Mouse (Mus musculus) forebrain, embryonic 14.5 days (tissue): ENCODE measurements at regions not wholly inside any gene's neighbourhood (a gene's known extent, or its start where the extent isn't known, plus 50 kb on each side); places are given as distances from the start of the nearest gene placed in this dataset.

ENCODE experiments used
- ATAC-seq: fragments of 200-750 bp; cut with Nextera tagmentation; 2 replicates; pipeline ENCODE4 v1.8.0; 2017; ENCODE audit warnings: mild to moderate bottlenecking, moderate library complexity
- DNase-seq: peaks from one replicate; pipeline ENCODE4 v3.0.0-alpha.2; 2015; ENCODE audit warnings: low spot score
- H3K27ac ChIP-seq: fragments of 300-500 bp; sonication (generic); 2 replicates; pipeline ENCODE4 v1.5.1; 2014; ENCODE audit warnings: low read depth, mild to moderate bottlenecking, control low read depth, low read length, moderate library complexity
- H3K27me3 ChIP-seq: fragments of 300-500 bp; sonication (generic); replicated peaks from 2 replicates; pipeline ENCODE4 v1.6.1; 2014; ENCODE audit warnings: low read length, control low read depth, mixed read lengths; ENCODE audit not compliant: control insufficient read depth, insufficient read depth
- H3K36me3 ChIP-seq: fragments of 300-500 bp; sonication (generic); 2 replicates; pipeline ENCODE4 v1.6.1; 2014; ENCODE audit warnings: low read length, control low read depth; ENCODE audit not compliant: control insufficient read depth, insufficient read depth
- H3K4me1 ChIP-seq: fragments of 300-500 bp; sonication (generic); 2 replicates; pipeline ENCODE4 v1.6.1; 2014; ENCODE audit warnings: antibody characterized with exemption, low read length, control low read depth; ENCODE audit not compliant: control insufficient read depth, insufficient read depth
- H3K4me2 ChIP-seq: fragments of 300-500 bp; sonication (generic); 2 replicates; pipeline ENCODE4 v1.6.1; 2014; ENCODE audit warnings: mild to moderate bottlenecking, control low read depth, low read length
- H3K4me3 ChIP-seq: fragments of 300-500 bp; sonication (generic); 2 replicates; pipeline ENCODE4 v1.5.1; 2014; ENCODE audit warnings: low read depth, low read length, control low read depth
- H3K9ac ChIP-seq: fragments of 300-500 bp; sonication (generic); 2 replicates; pipeline ENCODE4 v1.6.1; 2014; ENCODE audit warnings: mild to moderate bottlenecking, low read length, control low read depth, moderate library complexity
- H3K9me3 ChIP-seq: fragments of 300-500 bp; sonication (generic); replicated peaks from 2 replicates; pipeline ENCODE4 v1.6.1; 2016; ENCODE audit warnings: low read length, control low read depth, mixed read lengths; ENCODE audit not compliant: control insufficient read depth
- WGBS: fragments of 180-500 bp; shearing (Covaris S2); extraction: QIAGEN DNeasy Blood & Tissue Kit; methylation state at CpG from one replicate; pipeline ENCODE4 v1.1.7; 2014; 5-methylcytosine and 5-hydroxymethylcytosine counted together

DNA sequence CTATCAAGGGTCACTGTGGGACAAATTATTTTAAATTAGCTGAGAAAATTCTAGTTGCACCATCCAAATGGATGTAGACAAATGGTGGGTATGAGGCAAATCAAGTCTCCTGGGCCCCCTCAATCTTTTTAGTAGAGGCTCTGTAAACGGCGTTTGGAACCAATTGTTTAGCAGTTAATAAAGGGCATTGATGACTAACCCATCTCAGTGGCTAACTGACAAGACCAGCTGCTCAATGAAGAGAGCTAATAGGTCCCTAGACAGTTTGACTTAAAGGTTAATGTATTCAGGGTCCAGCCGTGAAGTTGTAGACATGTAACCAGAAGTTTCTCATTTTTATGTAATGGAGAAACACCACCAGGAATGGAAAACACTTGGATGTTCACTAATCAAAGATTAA is 332.6 kb upstream of the Gm21961 start:
- DNase-seq (no peak), ATAC-seq (no peak)
- no peaks in the 10 kb centered on the region for H3K4me1 ChIP-seq
- H3K9me3 ChIP-seq, result no peaks in the 10 kb centered on the region
- no peak overlapping the region for H3K27ac ChIP-seq
- 84% methylated on average over 3 of the region's 3 CpGs for WGBS
- no peaks in the 10 kb centered on the region for H3K36me3 ChIP-seq
- H3K4me3 ChIP-seq, result no peak overlapping the region
- H3K4me2 ChIP-seq, result no peak overlapping the region
- H3K9ac ChIP-seq, result no peak overlapping the region
- no peaks in the 10 kb centered on the region for H3K27me3 ChIP-seq

DNA sequence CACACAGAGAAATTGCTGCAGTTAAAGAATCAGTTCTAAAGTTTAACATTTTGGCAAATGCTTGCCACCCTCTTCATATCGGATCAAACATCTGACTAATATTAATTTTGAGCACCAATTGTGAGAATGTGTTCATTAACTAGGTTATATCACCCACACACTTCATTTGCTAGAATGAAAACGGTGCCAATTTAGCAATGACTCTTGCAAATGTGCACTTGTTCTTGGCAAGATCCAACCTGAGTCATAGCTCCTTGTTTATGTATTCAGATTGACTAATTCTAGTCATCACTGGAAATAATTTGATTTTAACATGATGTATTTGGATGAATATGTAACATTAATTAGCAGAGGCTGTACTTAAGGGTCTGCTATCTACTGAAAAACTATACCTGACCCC is 327.8 kb upstream of the Gm21961 start:
- WGBS, result 70% methylated on average over 2 of the region's 2 CpGs
- no peak for ATAC-seq
- Histone ChIP-seq H3K9ac (no peak overlapping the region), H3K4me1 (no peaks in the 10 kb centered on the region), H3K4me3 (no peak overlapping the region), H3K9me3 (no peaks in the 10 kb centered on the region), H3K27me3 (no peaks in the 10 kb centered on the region), H3K4me2 (no peak overlapping the region), H3K36me3 (no peaks in the 10 kb centered on the region), H3K27ac (no peak overlapping the region)
- peak; percentile 33 for DNase-seq

DNA sequence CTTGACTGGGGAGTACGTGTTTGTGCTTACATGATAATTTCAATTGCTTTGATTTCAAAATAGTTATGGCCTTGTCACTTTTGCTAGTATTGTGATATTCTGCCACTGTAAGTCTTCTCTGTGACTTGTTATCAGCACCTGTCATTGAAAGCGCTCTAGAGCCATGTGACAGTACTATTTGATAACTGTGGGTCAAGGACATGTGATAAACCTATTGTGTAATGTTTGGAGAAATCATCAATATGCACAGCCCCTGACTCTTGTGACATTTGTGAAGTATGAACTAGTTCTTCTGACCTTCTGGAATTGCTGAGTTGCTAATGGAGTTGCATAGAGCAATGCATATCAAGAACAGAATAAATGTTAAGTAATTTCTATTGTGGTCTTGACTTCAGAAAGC is 319.4 kb upstream of the Gm21961 start:
- H3K9ac ChIP-seq, result no peak overlapping the region
- no peaks in the 10 kb centered on the region for H3K4me1 ChIP-seq
- H3K27me3 ChIP-seq, result no peaks in the 10 kb centered on the region
- H3K9me3 ChIP-seq, result no peaks in the 10 kb centered on the region
- H3K36me3 ChIP-seq, result no peaks in the 10 kb centered on the region
- no peak overlapping the region for H3K4me2 ChIP-seq
- WGBS, result 95% methylated on average over 2 of the region's 2 CpGs
- ATAC-seq, result no peak
- DNase-seq, result no peak
- no peak overlapping the region for H3K27ac ChIP-seq
- H3K4me3 ChIP-seq, result no peak overlapping the region

DNA sequence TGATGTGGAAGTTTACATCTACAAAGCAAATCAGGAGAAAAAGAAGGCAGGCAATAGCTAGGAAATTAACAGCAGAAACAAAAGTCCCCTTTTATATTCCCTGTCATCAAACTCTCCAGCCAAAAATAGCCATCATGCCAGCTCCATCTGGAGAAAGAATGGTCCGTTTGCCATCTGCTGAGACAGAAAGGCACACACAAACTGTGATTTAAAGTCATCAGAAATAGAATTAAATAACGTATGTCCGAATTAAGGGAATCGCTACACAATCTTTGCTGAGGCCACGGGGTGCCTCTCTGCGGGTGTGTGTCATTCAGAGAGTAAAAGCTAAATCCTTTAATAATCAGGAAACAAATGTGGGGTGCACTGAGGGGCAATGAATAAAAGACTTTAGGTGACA is 293.4 kb upstream of the Gm21961 start:
- no peak overlapping the region for H3K9ac ChIP-seq
- no peak overlapping the region for H3K27ac ChIP-seq
- H3K9me3 ChIP-seq, result no peaks in the 10 kb centered on the region
- ATAC-seq (no peak), DNase-seq (peak; percentile 35)
- WGBS, result 23% methylated on average over 6 of the region's 6 CpGs
- H3K27me3 ChIP-seq, result no peaks in the 10 kb centered on the region
- H3K4me2 ChIP-seq, result no peak overlapping the region
- no peaks in the 10 kb centered on the region for H3K4me1 ChIP-seq
- no peak overlapping the region for H3K4me3 ChIP-seq
- no peaks in the 10 kb centered on the region for H3K36me3 ChIP-seq

- Histone ChIP-seq H3K4me2 (no peak overlapping the region), H3K4me3 (no peak overlapping the region), H3K9me3 (no peaks in the 10 kb centered on the region), H3K36me3 (no peaks in the 10 kb centered on the region), H3K9ac (no peak overlapping the region), H3K27ac (no peak overlapping the region), H3K27me3 (no peaks in the 10 kb centered on the region), H3K4me1 (no peaks in the 10 kb centered on the region)
- DNase-seq (no peak), ATAC-seq (no peak)
These were observed 244.1 kb upstream of the Gm21961 start for GRCm38 (mm10) chr15:65258816-65259215.

- no peak overlapping the region for H3K4me3 ChIP-seq
- DNase-seq (peak; percentile 8), ATAC-seq (no peak)
- H3K36me3 ChIP-seq, result no peaks in the 10 kb centered on the region
- H3K4me1 ChIP-seq, result no peaks in the 10 kb centered on the region
- no peak overlapping the region for H3K27ac ChIP-seq
- no peak overlapping the region for H3K9ac ChIP-seq
- H3K9me3 ChIP-seq, result no peaks in the 10 kb centered on the region
- H3K27me3 ChIP-seq, result no peaks in the 10 kb centered on the region
- H3K4me2 ChIP-seq, result no peak overlapping the region
These were observed 207.8 kb upstream of the Gm21961 start for GRCm38 (mm10) chr15:65222504-65222903.

DNA sequence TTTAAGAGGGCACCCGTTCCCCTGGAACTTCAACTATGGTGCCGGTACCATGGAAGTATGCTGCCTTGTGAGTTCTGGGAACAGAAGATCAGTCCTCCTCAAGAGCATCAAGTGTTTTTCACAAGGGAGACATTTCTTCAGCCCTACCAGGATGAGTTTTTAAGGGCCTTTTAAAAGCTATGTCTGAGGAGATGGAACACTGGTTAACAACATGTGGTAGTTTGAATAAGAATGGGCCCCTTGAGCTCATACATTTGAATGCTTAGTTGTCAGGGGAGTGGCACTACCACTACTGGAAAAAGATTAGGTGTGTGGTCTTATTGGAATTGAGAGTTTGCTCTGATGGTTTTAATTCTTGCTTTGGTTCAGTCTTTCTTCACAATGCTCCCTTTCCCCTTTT is 203.2 kb upstream of the Gm21961 start:
- H3K36me3 ChIP-seq, result no peaks in the 10 kb centered on the region
- ATAC-seq (no peak), DNase-seq (no peak)
- H3K27me3 ChIP-seq, result no peaks in the 10 kb centered on the region
- H3K9me3 ChIP-seq, result no peaks in the 10 kb centered on the region
- no peak overlapping the region for H3K9ac ChIP-seq
- no peaks in the 10 kb centered on the region for H3K4me1 ChIP-seq
- 75% methylated on average over 2 of the region's 2 CpGs for WGBS
- H3K27ac ChIP-seq, result no peak overlapping the region
- H3K4me3 ChIP-seq, result no peak overlapping the region
- H3K4me2 ChIP-seq, result no peak overlapping the region

GRCm38 (mm10) chr15:65196307-65196706 is 181.6 kb upstream of the Gm21961 start:
- Histone ChIP-seq H3K4me3 (no peak overlapping the region), H3K27ac (no peak overlapping the region), H3K36me3 (no peaks in the 10 kb centered on the region), H3K27me3 (no peaks in the 10 kb centered on the region), H3K9me3 (no peaks in the 10 kb centered on the region), H3K4me2 (no peak overlapping the region), H3K9ac (no peak overlapping the region), H3K4me1 (no peaks in the 10 kb centered on the region)
- WGBS, result 90% methylated on average over 3 of the region's 3 CpGs
- DNase-seq (no peak), ATAC-seq (no peak)

DNA sequence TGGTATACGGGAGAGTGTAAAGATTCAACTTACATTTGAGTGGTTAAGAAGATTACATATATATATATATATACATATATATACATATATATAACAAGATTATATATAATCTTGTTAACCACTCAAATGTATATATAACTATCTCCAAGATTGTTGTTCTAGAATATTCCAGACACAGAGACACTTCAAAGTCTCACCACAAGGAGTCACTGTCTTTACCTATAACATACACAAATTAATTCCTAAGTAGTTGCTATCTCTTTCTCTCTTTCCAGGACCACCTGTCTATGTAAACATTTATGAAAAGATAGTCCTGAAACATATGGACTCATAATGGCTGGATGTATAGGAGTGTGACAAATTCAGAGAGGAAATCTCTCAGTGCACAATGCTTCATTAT is 178.9 kb upstream of the Gm21961 start:
- no peaks in the 10 kb centered on the region for H3K4me1 ChIP-seq
- H3K27ac ChIP-seq, result no peak overlapping the region
- WGBS, result 92% methylated on average over 1 of the region's 1 CpGs
- no peaks in the 10 kb centered on the region for H3K9me3 ChIP-seq
- no peak overlapping the region for H3K9ac ChIP-seq
- H3K36me3 ChIP-seq, result no peaks in the 10 kb centered on the region
- H3K27me3 ChIP-seq, result no peaks in the 10 kb centered on the region
- DNase-seq, result peak; percentile 10
- no peak for ATAC-seq
- no peak overlapping the region for H3K4me2 ChIP-seq
- H3K4me3 ChIP-seq, result no peak overlapping the region
